Mouse (Mus musculus): ENCODE data around the gene Bag6. TPM values are rescaled to one million over a fixed set of nuclear protein-coding genes. Genes with fewer than 3 reads are reported as not detected.

The Bag6 gene
- polyA plus RNA-seq, 1 experiment from 2014 or later = 35.5 TPM

DNA sequence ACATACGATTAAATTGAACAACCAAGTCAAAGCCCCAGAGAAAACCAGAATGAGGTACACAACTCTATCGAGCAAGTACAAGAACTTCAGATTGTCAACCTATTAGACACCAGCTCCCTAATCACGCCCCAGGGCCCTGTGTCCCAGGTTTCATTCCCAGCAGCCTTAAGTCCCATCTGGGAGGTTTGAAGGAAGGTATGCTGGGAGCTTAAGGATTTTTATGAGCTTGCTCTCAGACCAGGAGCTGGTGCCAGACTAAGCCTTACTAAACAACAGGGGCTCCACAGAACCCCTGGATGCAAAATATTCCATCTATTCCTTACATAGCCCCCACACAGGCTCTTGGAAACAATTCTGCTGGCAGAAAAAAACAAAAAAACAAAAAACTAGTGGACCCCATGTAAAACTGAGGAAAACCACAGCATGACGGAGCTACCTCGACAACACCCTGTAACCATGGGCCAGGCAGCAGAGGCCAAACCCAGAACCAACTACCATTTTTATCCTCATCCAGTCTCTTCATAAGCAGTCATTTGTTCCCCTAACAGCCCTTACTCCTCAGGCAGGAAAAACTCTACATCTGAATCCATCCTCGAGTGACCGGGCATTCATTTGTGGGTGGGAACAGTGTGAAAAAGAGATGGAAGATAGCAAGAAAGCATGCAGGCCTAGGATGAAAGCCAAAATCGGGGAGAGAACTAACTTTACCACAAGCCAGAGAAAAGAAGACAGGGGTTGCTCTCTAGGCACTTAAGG is 28.5 kb downstream of the Bag6 start:
- Histone ChIP-seq H3K4me3 (peak overlapping the region; percentile 96), H3K4me1 (peaks cover 39% of the 10 kb centered on the region), H3K27me3 (replicated peaks) (no peaks in the 10 kb centered on the region), H3K9me3 (replicated peaks) (no peaks in the 10 kb centered on the region), H3K4me2 (peak overlapping the region; percentile 78), H3K36me3 (peaks cover 44% of the 10 kb centered on the region), H3K9ac (peak overlapping the region; percentile 99), H3K27ac (peak overlapping the region; percentile 95)
- 15% methylated on average over 8 of the region's 8 CpGs for WGBS (ENCODE audit: insufficient replicate concordance)
- no peak for ATAC-seq

DNA sequence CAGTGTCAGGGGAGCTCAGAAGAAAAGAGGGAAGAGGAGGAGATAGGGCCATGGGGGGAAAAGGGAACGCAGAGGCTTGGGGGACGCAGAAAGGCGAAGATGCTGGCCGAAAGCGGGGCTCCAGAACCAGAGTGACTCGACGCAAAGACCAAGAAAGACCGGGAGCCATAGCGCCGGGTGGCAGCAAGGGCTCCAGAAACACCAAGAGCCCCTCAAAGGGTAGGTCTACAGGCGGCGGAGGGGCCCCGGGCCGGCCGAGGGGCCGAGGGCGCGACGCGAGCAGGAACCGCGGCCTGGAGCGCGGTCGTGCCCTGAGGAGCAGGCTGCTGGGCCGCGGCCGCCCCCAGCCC is 29.2 kb downstream of the Bag6 start:
- Histone ChIP-seq H3K9me3 (replicated peaks) (no peaks in the 10 kb centered on the region), H3K27me3 (replicated peaks) (no peaks in the 10 kb centered on the region), H3K4me1 (peaks cover 39% of the 10 kb centered on the region), H3K27ac (peak overlapping the region; percentile 95), H3K4me2 (peak overlapping the region; percentile 78), H3K36me3 (peaks cover 37% of the 10 kb centered on the region), H3K9ac (peak overlapping the region; percentile 99), H3K4me3 (peak overlapping the region; percentile 96)
- ATAC-seq = no peak
- WGBS (ENCODE audit: insufficient replicate concordance) = 1% methylated on average over 28 of the region's 28 CpGs

DNA sequence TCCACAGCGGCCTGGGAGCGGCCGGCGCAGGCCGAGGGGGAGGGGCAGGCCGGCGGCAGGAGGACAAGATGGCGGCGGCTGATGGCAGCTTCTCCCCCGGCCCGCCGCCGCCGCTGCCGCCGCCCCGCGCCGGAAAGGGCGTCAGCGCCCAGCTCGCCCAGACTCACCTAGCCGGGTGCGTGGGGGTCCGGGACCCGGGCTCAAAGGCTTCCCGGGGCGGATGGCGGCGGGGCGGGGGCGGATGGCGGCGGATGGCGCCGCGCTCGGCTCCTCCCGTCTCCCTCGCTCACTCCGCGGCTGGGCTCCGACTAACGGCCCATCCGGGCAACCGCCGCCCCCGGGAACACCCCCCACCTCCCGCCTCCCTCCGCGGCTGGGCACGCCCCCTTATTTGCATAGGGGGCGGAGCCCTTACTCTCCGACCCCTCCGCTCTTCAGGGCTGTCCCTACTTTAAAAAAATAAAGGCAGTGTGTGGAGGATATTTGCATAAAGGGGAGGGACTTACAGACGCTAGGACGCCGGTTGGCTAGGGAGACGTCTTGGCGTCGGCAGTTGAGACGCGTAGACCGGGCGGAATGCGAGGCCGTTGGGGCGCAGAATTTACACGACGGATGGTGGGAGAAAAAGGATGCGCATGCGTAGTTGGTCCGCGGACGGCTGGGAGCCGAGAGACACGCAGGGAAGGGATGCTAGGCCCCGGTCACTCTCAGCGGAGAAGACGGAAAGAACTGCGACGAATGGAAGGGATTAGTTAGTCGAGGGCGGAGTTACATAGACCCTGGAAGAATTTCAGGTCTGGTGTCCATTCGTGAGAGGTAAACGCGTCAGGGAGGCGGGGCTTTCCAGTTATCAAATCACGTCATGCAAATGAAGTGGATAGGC is 29.8 kb downstream of the Bag6 start, which contains the start of gene Prrc2a:
TSS of gene Prrc2a (minus strand) at position 330 of the 883 bp plus-strand sequence.
- Histone ChIP-seq H3K4me1 (peaks cover 39% of the 10 kb centered on the region), H3K27ac (peak within 1 kb of the TSS; percentile 95), H3K9ac (peak within 1 kb of the TSS; percentile 99), H3K4me3 (peak within 1 kb of the TSS; percentile 96), H3K27me3 (replicated peaks) (no peaks in the 10 kb centered on the region), H3K9me3 (replicated peaks) (no peaks in the 10 kb centered on the region), H3K4me2 (peak within 1 kb of the TSS; percentile 78), H3K36me3 (peaks cover 31% of the 10 kb centered on the region)
- ATAC-seq = peak; percentile 96
- under 1% methylated on average over 89 of the region's 89 CpGs for WGBS (ENCODE audit: insufficient replicate concordance)

DNA sequence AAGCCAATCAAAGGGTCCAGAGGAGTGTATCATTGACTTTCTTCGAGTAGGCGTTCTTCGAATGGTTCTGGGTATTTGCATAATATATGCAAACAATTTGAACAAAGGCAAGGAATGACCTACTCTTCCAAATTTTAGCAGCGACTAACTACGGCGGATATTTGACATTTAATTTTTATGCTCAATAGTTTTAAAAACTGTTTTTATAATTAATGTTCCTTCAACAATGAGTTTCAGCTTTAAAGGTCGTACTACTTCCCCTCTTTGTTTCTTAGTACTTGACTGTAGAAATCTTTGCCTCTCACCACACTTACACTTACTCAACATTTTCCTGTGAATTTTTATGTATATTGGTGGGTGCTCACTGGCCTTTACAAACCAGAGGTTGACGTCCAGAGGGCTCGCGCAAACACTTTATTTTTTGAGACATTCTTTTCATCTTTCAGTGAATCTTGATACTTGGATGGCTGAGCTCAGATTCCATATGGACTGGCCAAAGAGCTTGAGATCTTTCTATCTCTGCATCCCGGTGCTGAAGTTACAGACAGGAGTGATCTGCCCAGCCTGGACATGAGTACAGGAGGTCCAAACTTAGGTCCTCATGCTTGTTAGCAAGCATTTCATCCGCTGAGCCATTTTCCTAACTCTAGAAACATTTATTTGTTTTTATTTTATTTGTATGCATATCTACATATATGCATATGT is 30.6 kb downstream of the Bag6 start:
- WGBS (ENCODE audit: insufficient replicate concordance) = 27% methylated on average over 12 of the region's 12 CpGs
- ATAC-seq = peak; percentile 80
- H3K9ac ChIP-seq = peak overlapping the region; percentile 57

DNA sequence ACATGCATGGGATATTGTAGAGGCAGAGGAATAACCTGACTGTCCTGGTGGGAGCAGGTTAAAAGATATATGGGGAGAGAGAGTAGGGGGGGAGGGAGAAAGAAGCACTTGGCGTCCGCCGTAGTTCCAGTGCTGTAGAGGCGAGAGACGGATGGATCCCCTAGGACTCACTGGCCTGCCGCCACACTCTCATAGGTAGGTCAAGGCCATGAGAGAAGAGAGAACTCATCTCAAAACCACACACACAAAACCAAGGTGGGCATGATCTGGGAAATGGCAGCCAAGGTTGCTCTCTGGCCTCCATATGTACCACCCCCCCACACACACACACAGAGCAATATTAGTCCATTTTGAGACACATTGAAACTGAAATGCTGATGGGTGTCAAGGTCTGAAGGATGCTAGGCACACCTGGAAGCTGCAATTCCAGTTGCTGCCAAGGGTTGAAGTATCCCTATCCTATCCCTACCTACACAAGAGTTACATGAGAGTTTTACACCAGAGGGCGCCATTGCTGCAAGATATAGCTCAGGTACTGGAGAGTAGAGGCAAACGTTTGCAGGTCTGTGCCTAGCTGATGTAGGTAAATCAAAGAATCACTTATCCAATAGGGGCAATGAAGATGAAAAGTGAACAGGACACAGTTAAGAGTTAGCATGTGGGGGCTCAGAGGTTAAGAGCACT is 31.5 kb downstream of the Bag6 start:
- peak overlapping the region; percentile 8; the same call in 1 of the 2 replicates for H3K27ac ChIP-seq
- peaks cover 14% of the 10 kb centered on the region for H3K36me3 ChIP-seq
- peak overlapping the region; percentile 96; the same call in 1 of the 2 replicates for H3K4me3 ChIP-seq
- no peak overlapping the region; the same call in 1 of the 2 replicates for H3K9ac ChIP-seq
- H3K27me3 ChIP-seq (replicated peaks) = no peaks in the 10 kb centered on the region
- peak overlapping the region; percentile 78 for H3K4me2 ChIP-seq
- ATAC-seq = no peak
- 74% methylated on average over 8 of the region's 8 CpGs for whole genome bisulfite sequencing (ENCODE audit: insufficient replicate concordance)
- no peaks in the 10 kb centered on the region for H3K9me3 ChIP-seq (replicated peaks)
- peaks cover 34% of the 10 kb centered on the region for H3K4me1 ChIP-seq

More for the DNA sequence above, 30.6 kb downstream of the Bag6 start:
- H3K4me2 ChIP-seq = peak overlapping the region; percentile 78
- H3K9me3 ChIP-seq (replicated peaks) = no peaks in the 10 kb centered on the region
- H3K27ac ChIP-seq = peak overlapping the region; percentile 95
- peaks cover 39% of the 10 kb centered on the region for H3K4me1 ChIP-seq
- H3K36me3 ChIP-seq = peaks cover 23% of the 10 kb centered on the region
- H3K27me3 ChIP-seq (replicated peaks) = no peaks in the 10 kb centered on the region
- peak overlapping the region; percentile 96 for H3K4me3 ChIP-seq

DNA sequence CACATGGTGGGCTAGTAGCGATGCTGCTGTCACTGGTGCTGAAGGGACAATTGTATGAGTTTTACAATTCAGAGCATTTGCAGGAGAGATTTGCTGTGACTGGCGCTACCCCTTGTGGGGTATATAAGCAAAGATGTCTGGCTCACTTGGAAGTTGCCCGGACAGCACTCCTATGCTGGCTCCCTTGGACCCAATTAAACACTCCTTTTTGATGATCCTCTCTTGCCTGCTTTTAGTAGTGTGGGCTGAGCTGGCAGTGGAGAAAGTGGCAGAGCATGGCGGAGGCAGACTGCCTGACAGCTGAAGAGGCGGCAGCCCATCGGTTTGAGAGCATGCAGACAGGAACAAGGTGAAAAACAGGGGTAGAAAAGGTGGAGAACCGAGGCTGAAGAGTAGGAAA is 32.8 kb downstream of the Bag6 start:
- no peak overlapping the region for H3K4me2 ChIP-seq
- H3K9me3 ChIP-seq (replicated peaks) = no peaks in the 10 kb centered on the region
- no peak overlapping the region for H3K27ac ChIP-seq
- peaks cover 1% of the 10 kb centered on the region for H3K36me3 ChIP-seq
- H3K4me3 ChIP-seq = no peak overlapping the region
- H3K4me1 ChIP-seq = peaks cover 21% of the 10 kb centered on the region
- ATAC-seq = no peak
- no peaks in the 10 kb centered on the region for H3K27me3 ChIP-seq (replicated peaks)
- no peak overlapping the region for H3K9ac ChIP-seq
- 64% methylated on average over 7 of the region's 7 CpGs for WGBS (ENCODE audit: insufficient replicate concordance)

DNA sequence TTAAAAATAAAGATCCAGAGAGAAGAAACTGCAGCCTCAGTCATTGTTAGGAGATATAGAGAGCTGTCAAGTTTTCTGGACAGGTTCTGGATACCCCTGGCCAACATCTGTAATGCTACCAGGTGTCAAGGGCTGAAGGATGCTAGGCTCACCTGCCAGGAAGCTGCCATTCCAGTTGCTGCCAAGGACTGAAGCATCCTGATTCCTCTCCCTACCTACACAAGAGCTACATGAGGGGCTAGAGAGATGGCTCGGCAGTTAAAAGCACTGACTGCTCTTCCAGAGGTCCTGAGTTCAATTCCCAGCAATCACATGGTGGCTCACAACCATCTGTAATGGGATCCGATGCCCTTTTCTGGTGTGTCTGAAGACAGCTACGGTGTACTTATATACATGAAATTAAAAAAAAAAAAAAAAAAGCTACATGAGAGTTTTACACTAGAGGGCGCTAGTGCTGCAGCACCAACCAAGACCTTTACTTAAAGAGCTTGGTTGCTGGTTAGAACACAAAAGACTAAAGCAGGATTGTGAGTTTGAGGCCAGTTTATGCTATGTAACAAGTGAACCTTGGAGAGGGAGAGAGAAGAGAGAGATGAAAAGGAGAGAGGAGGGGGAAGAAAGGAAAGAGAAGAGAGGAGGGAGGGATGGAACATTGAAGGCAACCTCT is 33.7 kb downstream of the Bag6 start:
- Histone ChIP-seq H3K27me3 (replicated peaks) (no peaks in the 10 kb centered on the region), H3K4me3 (no peak overlapping the region), H3K9ac (no peak overlapping the region), H3K9me3 (replicated peaks) (no peaks in the 10 kb centered on the region), H3K4me1 (peaks cover 16% of the 10 kb centered on the region), H3K4me2 (no peak overlapping the region), H3K36me3 (no peaks in the 10 kb centered on the region), H3K27ac (no peak overlapping the region)
- ATAC-seq = no peak
- 10% methylated on average over 4 of the region's 4 CpGs for WGBS (ENCODE audit: insufficient replicate concordance)

DNA sequence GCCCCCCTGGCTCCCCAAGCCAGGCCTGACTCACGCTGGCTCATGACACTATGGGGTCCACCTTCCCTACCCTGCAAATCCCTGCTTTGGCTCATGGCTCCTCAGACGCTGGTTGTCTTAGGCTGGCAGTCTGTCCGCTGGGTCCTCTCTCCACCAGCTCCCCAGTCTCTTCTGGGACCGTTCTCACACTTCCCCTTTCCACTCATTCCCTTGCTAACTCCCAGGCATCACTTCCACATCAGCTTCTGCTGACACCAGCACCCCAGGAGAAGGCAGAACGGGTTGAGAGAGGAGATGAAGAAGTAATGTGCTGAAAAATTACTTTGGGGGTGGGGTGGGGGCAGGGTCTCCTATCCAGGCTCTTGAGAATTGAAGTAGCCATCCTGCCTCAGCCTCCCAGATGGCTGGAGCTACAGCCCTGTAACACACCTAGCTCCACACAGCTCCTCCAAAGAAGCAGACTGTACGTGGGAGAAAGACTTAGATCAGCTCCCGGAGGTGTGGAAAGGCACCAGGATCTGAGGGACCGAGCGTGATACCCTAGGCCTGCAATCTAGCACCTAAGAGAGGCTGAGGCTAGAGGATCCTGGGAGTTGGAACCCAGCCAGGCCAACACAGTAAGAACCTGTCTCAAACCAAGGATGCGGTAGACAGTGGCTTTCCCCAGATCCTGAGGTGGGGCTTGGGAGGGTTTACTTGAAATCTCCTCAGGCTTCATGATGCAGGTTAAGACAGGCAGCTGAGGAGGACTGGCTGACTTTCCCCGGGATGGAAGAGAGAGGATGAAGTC is 37.7 kb downstream of the Bag6 start:
- 52% methylated on average over 11 of the region's 11 CpGs for WGBS (ENCODE audit: insufficient replicate concordance)
- H3K36me3 ChIP-seq = no peaks in the 10 kb centered on the region
- no peak overlapping the region for H3K4me3 ChIP-seq
- no peaks in the 10 kb centered on the region for H3K27me3 ChIP-seq (replicated peaks)
- no peak overlapping the region for H3K27ac ChIP-seq
- H3K9me3 ChIP-seq (replicated peaks) = no peaks in the 10 kb centered on the region
- no peak for ATAC-seq
- H3K4me2 ChIP-seq = no peak overlapping the region
- H3K4me1 ChIP-seq = peaks cover 4% of the 10 kb centered on the region; the same call in 1 of the 2 replicates
- H3K9ac ChIP-seq = no peak overlapping the region; the same call in 1 of the 2 replicates

DNA sequence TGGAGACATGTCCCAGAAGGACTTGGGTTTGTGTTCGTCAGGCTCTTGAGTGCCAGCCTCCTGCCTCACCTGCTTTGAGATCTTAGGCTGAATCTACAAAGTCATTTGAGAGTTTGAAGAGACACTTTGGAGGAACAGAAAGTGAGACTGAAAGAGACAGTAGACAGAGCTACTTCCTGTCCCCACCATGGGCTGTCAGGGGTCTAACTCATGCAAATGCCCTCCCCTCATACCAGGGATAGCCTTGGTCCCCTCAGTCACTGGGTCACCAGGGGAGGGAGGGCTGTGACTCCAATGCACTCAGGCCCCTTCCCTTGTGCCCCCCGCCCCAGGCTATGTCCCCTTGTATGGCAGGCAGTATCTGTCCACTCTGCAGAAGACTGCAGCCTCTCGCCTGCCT is 38.4 kb downstream of the Bag6 start:
- WGBS (ENCODE audit: insufficient replicate concordance) = 52% methylated on average over 3 of the region's 3 CpGs

DNA sequence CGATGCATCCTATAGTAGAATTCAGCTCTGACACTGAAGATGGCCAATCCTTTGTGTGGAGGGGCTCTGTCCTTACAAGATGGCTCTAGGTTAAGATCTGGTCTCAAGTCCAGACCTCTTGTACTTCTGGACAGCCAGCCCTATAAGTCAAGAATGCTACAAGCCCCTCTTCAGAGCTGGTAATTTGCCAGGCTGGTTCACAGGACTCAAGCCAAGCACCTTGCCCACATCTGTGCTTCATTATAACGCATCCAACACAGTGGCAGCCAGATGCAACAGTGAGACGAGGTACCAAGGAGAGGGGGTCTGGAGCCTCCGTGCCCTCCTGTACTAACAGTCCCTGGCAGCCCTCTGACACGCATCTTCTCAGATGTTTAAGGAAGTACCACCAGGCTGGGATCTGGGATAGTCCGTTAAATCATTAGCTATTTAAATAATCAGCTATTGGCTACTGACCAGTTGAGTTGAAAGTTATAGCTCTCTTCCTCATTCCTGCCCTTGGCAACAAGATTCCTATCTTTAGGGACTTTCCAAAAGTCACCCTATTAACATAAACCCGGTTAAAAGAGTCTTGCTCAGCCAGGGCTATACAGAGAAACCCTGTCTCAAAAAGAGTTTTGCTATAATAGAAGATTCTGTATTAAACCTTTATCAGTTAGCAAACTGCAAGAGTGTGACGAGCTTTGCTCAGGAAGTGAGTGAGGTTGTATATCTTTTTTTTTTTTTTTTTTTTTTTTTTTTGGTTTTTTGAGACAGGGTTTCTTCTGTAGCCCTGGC is 39.4 kb downstream of the Bag6 start:
- WGBS (ENCODE audit: insufficient replicate concordance) = 53% methylated on average over 8 of the region's 8 CpGs
- Histone ChIP-seq H3K9me3 (replicated peaks) (no peaks in the 10 kb centered on the region), H3K9ac (no peak overlapping the region), H3K4me2 (no peak overlapping the region), H3K27me3 (replicated peaks) (no peaks in the 10 kb centered on the region), H3K27ac (no peak overlapping the region), H3K4me1 (peaks cover 4% of the 10 kb centered on the region; the same call in 1 of the 2 replicates), H3K36me3 (no peaks in the 10 kb centered on the region), H3K4me3 (no peak overlapping the region)
- no peak for ATAC-seq

More for the DNA sequence above, 38.4 kb downstream of the Bag6 start:
- Histone ChIP-seq H3K4me3 (no peak overlapping the region), H3K36me3 (no peaks in the 10 kb centered on the region), H3K4me2 (no peak overlapping the region), H3K27me3 (replicated peaks) (no peaks in the 10 kb centered on the region), H3K9me3 (replicated peaks) (no peaks in the 10 kb centered on the region), H3K9ac (no peak overlapping the region), H3K4me1 (peaks cover 4% of the 10 kb centered on the region; the same call in 1 of the 2 replicates), H3K27ac (no peak overlapping the region)
- ATAC-seq = no peak

Measured in liver, embryonic 12.5 days (tissue).